Mouse (Mus musculus) NIH3T3 (cell line): Measurements from ENCODE around the gene Nt5dc1.
"Not testable (repeated sequence)": the region's sequence is repeated elsewhere in the genome, so short reads cannot be mapped to it uniquely, and the experiment has no call there.

Experiments used
- DNase-seq: peaks from one replicate; pipeline ENCODE4 v3.0.0-alpha.2; 2012; ENCODE audit warnings: low read depth

Gene Nt5dc1

GRCm38 (mm10) chr10:34418204-34418756, at the start of gene Nt5dc1:
Gene Nt5dc1 (minus strand): TSS chr10:34418552.
- DNase-seq, result peak; percentile 98

GRCm38 (mm10) chr10:34464321-34464720, 46.0 kb upstream of the Nt5dc1 start:
- DNase-seq, result peak; percentile 28

GRCm38 (mm10) chr10:34461451-34461850, 43.1 kb upstream of the Nt5dc1 start:
- peak; percentile 39 for DNase-seq

GRCm38 (mm10) chr10:34449469-34449868, 31.1 kb upstream of the Nt5dc1 start:
- no peak for DNase-seq

- not testable (repeated sequence) for DNase-seq
Measured at GRCm38 (mm10) chr10:34434191-34434590, 15.8 kb upstream of the Nt5dc1 start.

- peak; percentile 62 for DNase-seq
Measured at GRCm38 (mm10) chr10:34431783-34432182, 13.4 kb upstream of the Nt5dc1 start.

GRCm38 (mm10) chr10:34418794-34419193, 442 bp upstream of the Nt5dc1 start:
- not testable (repeated sequence) for DNase-seq

- peak; percentile 29 for DNase-seq
Measured at GRCm38 (mm10) chr10:34399267-34399666, 19.1 kb downstream of the Nt5dc1 start.

GRCm38 (mm10) chr10:34396959-34397358, 21.4 kb downstream of the Nt5dc1 start:
- no peak for DNase-seq

GRCm38 (mm10) chr10:34389681-34390080, 28.7 kb downstream of the Nt5dc1 start, which contains the start of gene Col10a1:
Gene Col10a1 (plus strand): TSS chr10:34389981.
- peak; percentile 24 for DNase-seq

- DNase-seq, result no peak
Measured at GRCm38 (mm10) chr10:34385636-34386035, 32.7 kb downstream of the Nt5dc1 start.

- no peak for DNase-seq
Measured at GRCm38 (mm10) chr10:34373332-34373731, 45.0 kb downstream of the Nt5dc1 start.

- peak; percentile 41 for DNase-seq
Measured at GRCm38 (mm10) chr10:34368138-34368537, 50.2 kb downstream of the Nt5dc1 start.

- no peak for DNase-seq
Measured at GRCm38 (mm10) chr10:34363756-34364155, 54.6 kb downstream of the Nt5dc1 start.

GRCm38 (mm10) chr10:34358263-34358662, 60.1 kb downstream of the Nt5dc1 start:
- DNase-seq, result no peak

GRCm38 (mm10) chr10:34352166-34352565, 66.2 kb downstream of the Nt5dc1 start:
- no peak for DNase-seq

GRCm38 (mm10) chr10:34341886-34342285, 76.5 kb downstream of the Nt5dc1 start:
- no peak for DNase-seq

GRCm38 (mm10) chr10:34341014-34341413, 77.3 kb downstream of the Nt5dc1 start:
- DNase-seq, result no peak

- DNase-seq, result peak; percentile 82
Measured at GRCm38 (mm10) chr10:34328310-34328709, 90.0 kb downstream of the Nt5dc1 start.

GRCm38 (mm10) chr10:34327144-34327543, 91.2 kb downstream of the Nt5dc1 start:
- no peak for DNase-seq

- DNase-seq, result peak; percentile 81
Measured at GRCm38 (mm10) chr10:34326701-34327100, 91.7 kb downstream of the Nt5dc1 start.

GRCm38 (mm10) chr10:34320809-34321208, 97.5 kb downstream of the Nt5dc1 start:
- no peak for DNase-seq

- no peak for DNase-seq
Measured at GRCm38 (mm10) chr10:34317217-34317606, 101.1 kb downstream of the Nt5dc1 start.

GRCm38 (mm10) chr10:34316571-34317216, 101.7 kb downstream of the Nt5dc1 start:
- DNase-seq, result peak; percentile 40
